Mouse (Mus musculus) thymus, adult 2 months (tissue): ENCODE results near the gene Ldlrad3. TPM values are rescaled to one million over a fixed set of nuclear protein-coding genes. Genes with fewer than 3 reads are reported as not detected.

Experiments used
- DNase-seq: peaks from one replicate; pipeline ENCODE4 v3.0.0; 2021
- H3K27ac ChIP-seq: fragments of 200-500 bp; 2 replicates; pipeline ENCODE4 v1.5.1; 2012; ENCODE audit warnings: low read length, control low read depth; ENCODE audit not compliant: control insufficient read depth, insufficient read depth
- H3K27me3 ChIP-seq: fragments of 200-500 bp; 2 replicates; pipeline ENCODE4 v1.6.1; 2012; ENCODE audit warnings: mild to moderate bottlenecking, low read length, moderate library complexity, mixed read lengths; ENCODE audit not compliant: control insufficient read depth, insufficient read depth
- H3K36me3 ChIP-seq: fragments of 200-500 bp; 2 replicates; pipeline ENCODE4 v1.6.1; 2012; ENCODE audit warnings: mild to moderate bottlenecking, low read length, moderate library complexity; ENCODE audit not compliant: control insufficient read depth, insufficient read depth
- H3K4me1 ChIP-seq: fragments of 200-500 bp; replicated peaks from 2 replicates; pipeline ENCODE4 v1.6.1; 2012; ENCODE audit warnings: low read length; ENCODE audit not compliant: control insufficient read depth, insufficient read depth
- H3K4me3 ChIP-seq: fragments of 200-500 bp; 2 replicates; pipeline ENCODE4 v1.5.1; 2012; ENCODE audit warnings: mild to moderate bottlenecking, low read length, control low read depth, moderate library complexity; ENCODE audit not compliant: control insufficient read depth, insufficient read depth
- CTCF ChIP-seq: fragments of 200-500 bp; IDR thresholded peaks from 2 replicates; pipeline ENCODE4 v1.5.1; 2012; ENCODE audit warnings: mild to moderate bottlenecking, control low read depth, low read length, moderate library complexity, borderline replicate concordance; ENCODE audit not compliant: control insufficient read depth, poor library complexity, insufficient read depth; ENCODE audit errors: extremely low read depth
- POLR2A ChIP-seq: fragments of 200-500 bp; IDR thresholded peaks from 2 replicates; pipeline ENCODE4 v1.6.1; 2012; ENCODE audit warnings: mild to moderate bottlenecking, low read length, control low read depth, moderate library complexity; ENCODE audit not compliant: control insufficient read depth, poor library complexity, insufficient read depth; ENCODE audit errors: extremely low read depth
- WGBS: fragments of 180-500 bp; shearing (Covaris S2); methylation state at CpG from one replicate; pipeline ENCODE4 v1.1.7; 2018; 5-methylcytosine and 5-hydroxymethylcytosine counted together
- polyA plus RNA-seq: library from polyadenylated mRNA; depleted of rRNA; stranded (reverse); fragments of >200 nt; gene quantifications from 2 replicates; pipeline ENCODE4 v1.2.3, GENCODE M21; 2012

Ldlrad3 gene
- polyA plus RNA-seq, 1 experiment: 12.9 TPM

GRCm38 (mm10) chr2:102149058-102149457, 37.1 kb downstream of the Ldlrad3 start:
- Histone ChIP-seq H3K27me3 (no peaks in the 10 kb centered on the region), H3K4me1 (no peaks in the 10 kb centered on the region), H3K4me3 (no peak overlapping the region), H3K36me3 (no peaks in the 10 kb centered on the region), H3K27ac (no peak overlapping the region)
- no peak for TF ChIP-seq CTCF
- no peak for TF ChIP-seq POLR2A
- no peak for DNase-seq
- 89% methylated on average over 2 of the region's 2 CpGs for WGBS

- no peak overlapping the region for H3K27ac ChIP-seq
- H3K4me1 ChIP-seq: no peaks in the 10 kb centered on the region
- no peak for TF ChIP-seq CTCF
- TF ChIP-seq POLR2A: no peak
- no peaks in the 10 kb centered on the region for H3K36me3 ChIP-seq
- H3K4me3 ChIP-seq: no peak overlapping the region
- 88% methylated on average over 6 of the region's 6 CpGs for WGBS
- H3K27me3 ChIP-seq: no peaks in the 10 kb centered on the region
- no peak for DNase-seq
Measured at GRCm38 (mm10) chr2:102148093-102148492, 38.1 kb downstream of the Ldlrad3 start.

GRCm38 (mm10) chr2:102147561-102147960, 38.6 kb downstream of the Ldlrad3 start:
- WGBS: 96% methylated on average over 4 of the region's 4 CpGs
- Histone ChIP-seq H3K27ac (no peak overlapping the region), H3K4me3 (no peak overlapping the region), H3K36me3 (no peaks in the 10 kb centered on the region), H3K27me3 (no peaks in the 10 kb centered on the region), H3K4me1 (no peaks in the 10 kb centered on the region)
- no peak for DNase-seq
- no peak for TF ChIP-seq CTCF
- TF ChIP-seq POLR2A: no peak

GRCm38 (mm10) chr2:102146386-102146785, 39.8 kb downstream of the Ldlrad3 start:
- no peak overlapping the region for H3K27ac ChIP-seq
- H3K27me3 ChIP-seq: no peaks in the 10 kb centered on the region
- WGBS: 54% methylated on average over 8 of the region's 8 CpGs
- TF ChIP-seq CTCF: no peak
- TF ChIP-seq POLR2A: no peak
- H3K4me1 ChIP-seq: no peaks in the 10 kb centered on the region
- no peak overlapping the region for H3K4me3 ChIP-seq
- H3K36me3 ChIP-seq: no peaks in the 10 kb centered on the region
- DNase-seq: no peak

- DNase-seq: no peak
- H3K27ac ChIP-seq: no peak overlapping the region
- no peak overlapping the region for H3K4me3 ChIP-seq
- no peaks in the 10 kb centered on the region for H3K4me1 ChIP-seq
- H3K27me3 ChIP-seq: no peaks in the 10 kb centered on the region
- WGBS: 97% methylated on average over 3 of the region's 3 CpGs
- TF ChIP-seq POLR2A (no peak), CTCF (no peak)
- H3K36me3 ChIP-seq: no peaks in the 10 kb centered on the region
Measured at GRCm38 (mm10) chr2:102145036-102145435, 41.1 kb downstream of the Ldlrad3 start.

- no peaks in the 10 kb centered on the region for H3K4me1 ChIP-seq
- no peak for DNase-seq
- no peak overlapping the region for H3K27ac ChIP-seq
- 97% methylated on average over 1 of the region's 1 CpGs for WGBS
- H3K27me3 ChIP-seq: no peaks in the 10 kb centered on the region
- no peak overlapping the region for H3K4me3 ChIP-seq
- TF ChIP-seq POLR2A (no peak), CTCF (no peak)
- H3K36me3 ChIP-seq: no peaks in the 10 kb centered on the region
Measured at GRCm38 (mm10) chr2:102144311-102144710, 41.9 kb downstream of the Ldlrad3 start.

GRCm38 (mm10) chr2:102142654-102143271, 43.4 kb downstream of the Ldlrad3 start:
- H3K36me3 ChIP-seq: no peaks in the 10 kb centered on the region
- H3K4me3 ChIP-seq: no peak overlapping the region
- no peak overlapping the region for H3K27ac ChIP-seq
- no peak for DNase-seq
- WGBS: 96% methylated on average over 14 of the region's 14 CpGs
- no peak for TF ChIP-seq CTCF
- no peak for TF ChIP-seq POLR2A
- H3K27me3 ChIP-seq: no peaks in the 10 kb centered on the region
- H3K4me1 ChIP-seq: no peaks in the 10 kb centered on the region
